Mouse (Mus musculus) frontal cortex, adult 2 months (tissue): ENCODE measurements at regions not wholly inside any gene's neighbourhood (a gene's known extent, or its start where the extent isn't known, plus 50 kb on each side); places are given as distances from the start of the nearest gene placed in this dataset.

ENCODE experiments used
- DNase-seq, 2 experiments: peaks; one replicate each; pipeline ENCODE4 v3.0.0; 2022; ENCODE audit warnings: low spot score in 1 of 2; ENCODE audit errors: extremely low spot score in 1 of 2

DNA sequence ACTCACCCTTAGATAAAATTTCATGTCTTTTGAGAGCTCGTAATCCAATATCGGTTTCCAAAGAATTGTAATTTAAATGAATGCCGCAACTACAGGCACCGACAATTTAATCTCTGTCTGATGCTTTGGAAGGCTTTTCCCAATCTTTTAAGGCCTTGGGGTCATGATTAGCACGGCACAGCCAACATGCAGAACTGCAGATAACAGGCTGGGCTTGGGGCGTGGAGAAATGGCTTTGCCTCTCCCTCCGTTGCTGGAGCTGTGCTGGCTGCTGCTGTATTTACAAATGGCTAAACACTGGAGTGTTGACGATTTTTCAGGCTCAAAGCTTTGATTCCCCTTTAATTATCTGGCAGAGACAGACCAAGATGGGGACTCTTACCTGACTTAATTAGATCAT, 101.3 kb upstream of the Mphosph6 start:
- DNase-seq, result no peak

DNA sequence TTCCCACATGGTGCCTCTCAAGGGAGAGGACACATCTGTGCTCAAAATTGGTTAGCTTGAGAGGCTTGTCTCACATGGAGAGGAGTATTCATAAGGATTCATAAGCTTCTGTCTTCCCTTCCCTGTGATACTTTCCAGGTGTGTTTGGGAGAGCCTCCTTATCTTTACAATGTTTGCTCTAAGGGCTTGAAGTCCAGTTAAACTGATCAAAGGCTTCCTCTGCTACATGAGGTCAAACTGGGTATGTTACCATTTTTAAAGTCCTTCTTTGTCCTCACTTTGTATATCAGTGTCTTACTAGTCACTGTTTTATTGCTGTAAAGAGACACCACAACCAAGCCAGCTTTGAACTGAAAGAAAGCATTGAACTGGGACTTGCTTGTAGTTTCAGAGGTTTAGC, 98.1 kb upstream of the Mphosph6 start:
- DNase-seq, result no peak

DNA sequence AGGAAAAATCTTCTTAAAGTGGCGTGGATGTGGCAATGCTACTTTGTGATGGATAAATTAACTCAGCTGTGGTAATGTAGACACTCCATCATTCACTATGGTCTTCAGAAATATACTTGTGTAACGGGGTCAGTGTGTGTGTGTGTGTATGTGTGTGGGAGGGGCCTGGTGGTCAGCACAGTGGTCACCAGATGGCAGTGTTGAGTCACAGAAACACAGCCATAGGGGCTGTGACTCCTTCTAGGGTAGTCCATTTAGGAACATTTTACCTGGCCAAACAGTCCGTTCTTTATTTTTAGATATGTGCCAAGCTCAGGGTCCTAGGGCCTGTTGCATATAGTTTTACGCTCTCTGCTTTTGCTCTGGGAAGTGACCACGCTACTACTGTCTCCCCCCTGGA, 96.3 kb upstream of the Mphosph6 start:
- peak in 1 of 2 experiments; percentile 35 for DNase-seq

DNA sequence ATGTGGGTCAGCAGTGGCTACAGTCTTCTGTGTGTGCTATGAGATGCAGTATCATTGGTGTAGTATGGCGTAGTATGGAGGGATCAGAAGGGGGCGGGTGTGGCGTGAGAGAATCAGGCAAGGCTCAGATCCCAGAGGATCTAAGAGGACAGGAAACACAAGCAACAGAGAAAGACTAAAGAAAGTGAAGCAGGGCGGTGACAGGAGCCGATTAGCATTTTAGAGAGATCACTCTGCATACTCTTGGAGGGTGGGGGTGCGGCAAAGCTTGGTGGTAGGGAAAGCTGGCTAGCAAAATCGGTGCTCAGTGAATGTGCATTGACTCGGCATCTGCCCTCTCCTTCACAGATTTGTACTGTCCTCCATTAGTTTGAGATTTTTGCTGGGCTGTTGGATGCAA, 93.1 kb upstream of the Mphosph6 start:
- no peak for DNase-seq

DNA sequence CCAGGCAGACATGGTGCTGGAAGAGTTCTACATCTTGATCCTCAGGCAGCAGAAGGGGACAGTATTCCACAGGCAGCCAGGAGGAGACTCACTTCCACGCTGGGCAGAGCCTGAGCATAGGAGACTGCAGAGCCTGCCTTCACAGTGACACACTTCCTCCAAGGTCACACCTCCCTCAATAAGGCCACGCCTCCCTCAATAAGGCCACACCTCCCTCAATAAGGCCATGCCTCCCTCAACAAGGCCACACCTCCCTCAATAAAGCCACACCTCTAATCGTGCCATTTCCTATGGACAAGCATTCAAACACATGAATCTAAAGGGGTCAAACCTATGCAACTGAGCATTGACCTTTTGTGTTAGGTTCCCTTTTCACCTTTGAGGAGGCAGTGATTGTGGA, 88.5 kb upstream of the Mphosph6 start:
- DNase-seq, result no peak

DNA sequence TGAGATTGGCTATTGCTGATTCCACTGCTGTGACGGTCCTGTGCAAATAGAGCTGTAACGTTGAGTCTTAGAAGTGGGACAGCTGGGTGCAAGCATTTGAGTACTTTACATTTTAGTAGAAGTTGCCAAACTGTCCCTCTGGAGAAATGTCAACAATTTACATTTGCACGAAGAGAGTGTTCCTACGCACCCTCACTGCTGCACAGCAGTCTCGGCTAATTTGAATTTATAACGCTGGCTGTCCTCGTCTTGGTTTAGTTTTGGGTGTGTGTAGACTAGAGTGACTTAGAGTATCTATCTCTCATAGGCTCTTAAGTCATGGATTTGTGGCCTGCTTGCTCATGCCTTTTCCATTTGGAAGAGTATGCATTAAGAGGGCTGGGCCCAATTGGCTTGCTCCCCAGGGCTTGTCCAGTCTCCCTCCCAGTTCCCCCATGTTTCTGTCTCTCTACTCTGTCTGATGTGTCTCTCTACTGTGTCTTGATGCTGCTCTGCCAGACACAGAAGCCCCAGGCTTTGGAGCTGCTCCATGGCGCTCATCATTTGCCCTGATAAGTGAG, 79.8 kb upstream of the Mphosph6 start:
- peak in 1 of 2 experiments; percentile 27 for DNase-seq

DNA sequence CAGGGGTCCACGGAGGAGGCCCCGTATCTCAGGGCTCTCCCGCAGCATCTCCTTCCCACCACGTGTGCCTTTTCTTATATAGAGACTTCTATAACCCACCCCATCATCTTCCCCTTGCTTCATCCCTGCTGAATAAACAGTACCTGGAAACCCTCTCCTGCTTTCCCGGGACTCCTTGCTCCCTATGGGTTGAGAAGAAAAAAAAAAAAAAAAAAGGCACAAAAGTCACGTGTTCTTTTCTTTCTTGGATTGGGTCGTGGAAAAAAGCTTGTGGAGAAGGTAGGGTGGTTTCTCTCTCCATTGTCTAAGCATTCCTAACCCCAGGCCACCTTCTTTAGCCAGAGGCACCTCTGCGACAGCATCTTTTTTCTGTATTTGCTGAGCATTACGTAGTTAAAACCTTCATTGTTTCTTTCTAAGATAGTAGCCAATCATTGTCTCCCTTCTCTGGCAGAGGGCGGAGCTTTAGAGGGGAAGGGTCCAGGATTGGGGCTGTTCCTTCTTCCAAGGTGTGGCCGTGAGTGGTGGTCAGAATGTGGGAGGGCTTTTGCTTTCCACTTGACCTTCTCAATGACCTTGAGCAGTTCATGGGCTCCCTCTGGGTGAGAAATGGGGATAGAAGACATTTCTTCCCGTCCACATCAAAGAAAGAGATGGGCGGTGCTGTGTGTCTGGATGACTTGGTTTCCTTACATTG, 78.7 kb upstream of the Mphosph6 start:
- no peak for DNase-seq

DNA sequence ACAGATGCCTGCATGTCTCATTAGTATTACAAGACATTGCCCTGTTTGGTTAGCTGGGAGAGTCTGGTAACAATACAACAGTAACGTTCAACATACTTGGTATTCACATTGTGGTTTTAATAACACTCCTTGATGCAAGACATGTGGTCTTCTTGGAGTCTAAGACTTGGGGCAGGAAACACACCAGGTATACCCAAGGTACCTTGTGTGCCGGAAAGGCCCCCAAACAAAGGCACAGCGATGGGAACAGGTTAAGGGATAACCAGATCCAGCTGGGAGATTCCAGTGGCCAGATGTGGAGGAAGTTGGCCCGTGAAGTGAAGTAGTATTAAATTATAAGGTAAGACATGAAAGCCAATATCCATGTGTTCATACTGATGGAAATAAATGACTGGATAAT, 71.9 kb upstream of the Mphosph6 start:
- DNase-seq, result no peak

DNA sequence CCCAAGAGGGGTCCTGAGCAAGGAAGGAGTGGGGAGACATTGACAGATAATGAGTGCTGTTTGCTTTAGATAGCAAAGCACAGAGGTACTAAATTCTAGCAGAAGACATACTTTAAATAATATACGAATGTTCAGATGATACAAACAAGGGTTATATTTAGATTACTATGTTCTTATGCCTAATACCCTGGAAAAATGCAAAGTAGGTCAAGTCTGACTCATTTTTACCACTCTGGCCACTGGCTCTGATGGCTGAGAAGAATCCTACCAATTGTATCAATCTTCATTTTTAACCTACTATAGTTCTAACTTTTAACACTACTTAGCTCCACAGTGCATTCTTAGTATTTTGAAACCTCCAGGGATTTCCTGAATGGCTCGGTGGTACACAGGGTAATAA, 65.4 kb upstream of the Mphosph6 start:
- no peak for DNase-seq

DNA sequence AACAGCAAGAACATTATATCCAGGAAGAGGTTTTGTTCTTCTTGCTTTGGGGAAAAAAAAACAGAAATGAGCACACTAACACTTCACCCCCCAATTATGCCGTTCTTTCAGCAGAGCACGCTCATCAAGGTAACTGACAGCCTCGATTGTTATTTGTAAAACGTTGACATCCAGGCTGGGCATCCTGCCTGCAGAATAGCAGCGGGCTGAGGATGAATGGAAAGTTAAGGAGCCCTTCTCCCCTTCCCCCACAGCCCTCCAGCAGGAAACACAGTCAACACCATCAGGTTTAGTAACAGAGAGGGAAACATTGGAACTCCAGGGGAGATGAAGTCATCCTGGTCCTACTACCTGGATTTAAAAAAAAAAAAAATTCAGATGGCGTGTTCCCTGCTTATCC, 63.3 kb upstream of the Mphosph6 start:
- DNase-seq, result no peak

DNA sequence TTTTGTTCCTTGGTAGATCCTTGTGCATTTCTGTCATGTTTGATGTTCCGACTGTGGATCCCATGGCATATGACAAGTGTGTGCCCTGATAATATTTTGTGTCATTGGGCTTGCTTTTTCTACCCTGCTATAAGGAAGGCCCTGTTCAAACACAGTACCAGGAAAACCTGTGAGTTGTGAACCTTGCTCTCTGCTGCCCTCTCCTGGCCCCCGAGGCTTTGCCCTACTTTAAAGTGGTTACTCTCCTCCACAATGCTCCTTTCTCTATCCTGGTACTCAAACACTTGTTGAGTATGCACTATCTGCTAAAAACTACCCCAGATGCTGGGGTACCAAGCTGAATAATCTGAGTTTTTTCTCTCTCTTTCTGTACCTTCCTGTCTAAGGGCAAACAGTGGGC, 62.1 kb upstream of the Mphosph6 start:
- DNase-seq, result peak in 1 of 2 experiments; percentile 60

DNA sequence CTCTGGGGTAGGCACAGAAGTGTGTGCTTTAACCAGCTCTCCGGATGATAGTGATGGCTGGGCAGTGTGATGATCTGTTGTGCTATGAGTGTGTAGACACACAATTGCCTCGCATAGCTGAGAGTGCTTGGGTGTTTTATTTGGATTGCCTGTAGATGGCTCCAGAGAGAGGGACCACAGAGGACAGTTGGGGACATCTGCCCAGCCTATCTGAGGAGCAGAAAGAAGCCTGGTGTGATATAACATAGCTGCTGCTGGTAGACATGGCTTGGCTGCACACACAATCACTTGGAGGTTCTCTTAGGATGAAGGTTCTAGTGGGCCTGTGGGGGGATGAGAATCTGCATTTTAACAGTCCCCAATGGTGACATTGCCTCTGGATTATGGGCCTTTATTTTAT, 60.6 kb upstream of the Mphosph6 start:
- DNase-seq, result peak in 1 of 2 experiments; percentile 13

DNA sequence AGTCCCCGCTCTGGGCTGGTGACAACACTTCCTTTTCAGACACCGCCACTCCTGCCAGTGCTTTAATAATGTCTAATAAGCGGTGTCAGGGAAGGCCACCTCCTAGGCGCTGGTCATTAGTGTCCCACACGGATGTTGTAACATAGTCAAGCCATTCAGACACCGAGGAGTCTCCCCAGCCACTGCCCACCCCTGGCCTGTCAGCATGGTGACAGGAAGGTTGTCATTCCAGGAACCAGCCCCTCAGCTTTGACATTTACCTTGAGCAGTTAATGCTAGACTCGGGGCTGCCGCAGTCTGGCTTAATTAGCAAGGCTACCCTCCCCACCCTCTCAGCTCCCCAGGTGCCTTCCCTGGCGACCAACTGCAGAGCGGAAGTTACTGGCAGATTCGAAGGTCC, 58.0 kb upstream of the Mphosph6 start:
- no peak for DNase-seq

DNA sequence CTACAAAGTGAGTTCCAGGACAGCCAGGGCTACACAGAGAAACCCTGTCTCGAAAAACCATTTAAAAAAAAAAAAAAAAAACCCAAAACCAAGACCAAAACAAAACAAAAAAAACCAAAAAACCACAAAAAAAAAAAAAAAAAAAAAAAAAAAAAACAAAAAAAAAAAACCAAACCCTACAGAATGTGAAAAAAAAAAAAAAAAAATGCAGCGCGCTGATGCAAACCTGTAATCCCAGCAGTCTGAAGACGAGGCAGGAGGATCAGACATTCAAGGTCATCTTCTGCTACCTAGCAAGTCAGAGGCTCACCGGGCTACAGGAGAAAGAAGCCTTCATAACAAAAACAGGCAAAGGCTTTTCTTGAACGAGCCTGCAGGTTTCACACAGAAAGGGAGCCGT, 57.4 kb upstream of the Mphosph6 start:
- DNase-seq, result no peak

DNA sequence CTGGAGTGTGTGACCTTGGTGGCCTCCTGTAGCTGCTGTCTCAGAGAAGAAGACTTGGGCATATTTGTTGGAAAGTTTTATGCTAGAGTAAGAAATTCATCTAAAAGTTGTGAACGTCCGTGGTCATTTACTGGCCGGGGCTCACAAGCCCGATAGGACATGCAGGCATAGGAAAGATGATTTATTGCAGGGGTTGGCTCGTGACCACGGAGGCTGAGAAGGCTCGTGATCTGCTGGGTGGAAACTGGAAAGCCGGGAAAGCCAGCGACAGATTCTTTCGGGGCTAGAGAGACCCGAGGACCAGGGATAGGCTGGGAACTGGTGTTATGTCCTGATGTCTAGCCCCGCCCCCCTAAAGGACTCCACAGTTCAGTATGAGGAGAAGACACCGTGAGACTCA, 54.4 kb upstream of the Mphosph6 start:
- no peak for DNase-seq

DNA sequence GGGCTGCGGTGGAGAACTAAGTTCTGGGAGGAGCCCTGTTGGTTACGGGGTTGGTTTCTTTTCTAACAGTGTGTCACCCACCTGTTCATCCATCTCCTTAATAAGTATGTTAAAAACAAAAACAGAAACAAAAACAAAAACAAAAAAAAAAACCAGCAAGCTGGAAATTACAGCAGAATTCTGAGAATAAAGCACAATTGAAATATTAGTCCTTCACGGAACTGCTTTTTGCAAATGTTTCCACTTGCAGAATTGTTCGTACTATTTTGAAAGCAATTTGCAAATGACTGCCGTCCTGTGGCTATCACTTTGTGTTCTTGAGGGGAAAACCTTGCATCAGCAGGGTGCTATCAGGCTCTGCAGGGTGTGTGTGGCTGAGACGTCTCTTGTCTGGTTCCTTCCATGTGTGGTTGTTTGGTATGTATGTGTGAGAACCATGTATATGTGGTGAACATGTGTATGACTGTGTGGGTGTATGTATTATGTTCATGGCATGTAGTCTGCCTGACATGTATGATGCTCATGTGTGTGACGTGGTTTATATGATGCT, 53.3 kb upstream of the Mphosph6 start:
- DNase-seq, result no peak

DNA sequence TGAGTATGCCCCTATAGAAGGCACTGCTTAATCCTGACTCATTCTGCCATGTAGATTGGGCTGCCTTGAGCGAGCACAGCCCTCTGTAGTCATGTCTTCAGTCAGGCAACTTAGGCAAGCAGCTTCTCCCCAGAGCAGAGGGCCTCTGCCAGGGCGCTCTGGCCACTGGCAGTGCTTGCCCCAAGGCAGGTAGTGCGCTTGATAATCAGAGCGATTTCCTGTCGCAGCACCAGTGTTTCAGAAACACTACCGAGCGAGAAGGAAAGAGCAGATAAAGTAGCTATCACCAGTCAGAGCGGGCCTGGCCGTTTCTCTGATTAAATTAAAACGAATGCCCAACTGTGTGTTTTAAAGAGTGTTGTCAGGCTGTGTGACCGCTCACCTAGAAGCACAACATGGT, 52.6 kb upstream of the Mphosph6 start:
- no peak for DNase-seq

DNA sequence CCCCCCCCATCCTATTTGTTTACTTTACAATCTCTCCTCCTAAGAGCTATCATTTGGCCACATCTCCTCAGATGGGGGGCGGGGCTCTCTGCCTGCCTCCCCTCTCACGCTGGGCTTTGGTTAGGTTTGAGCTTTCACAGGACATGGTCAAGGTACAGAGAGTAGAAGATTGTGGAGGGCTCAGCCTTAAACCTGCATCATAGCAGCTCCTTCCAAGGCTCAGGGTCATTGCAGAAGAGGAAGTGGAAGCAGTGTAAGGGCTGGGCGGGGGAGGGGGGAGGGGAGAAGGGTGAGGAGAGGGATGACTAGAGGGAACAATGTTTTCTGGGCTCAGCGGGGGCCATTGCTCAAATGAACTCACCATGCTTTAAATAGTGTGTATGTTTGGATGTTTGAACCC, 51.7 kb upstream of the Mphosph6 start:
- no peak for DNase-seq

DNA sequence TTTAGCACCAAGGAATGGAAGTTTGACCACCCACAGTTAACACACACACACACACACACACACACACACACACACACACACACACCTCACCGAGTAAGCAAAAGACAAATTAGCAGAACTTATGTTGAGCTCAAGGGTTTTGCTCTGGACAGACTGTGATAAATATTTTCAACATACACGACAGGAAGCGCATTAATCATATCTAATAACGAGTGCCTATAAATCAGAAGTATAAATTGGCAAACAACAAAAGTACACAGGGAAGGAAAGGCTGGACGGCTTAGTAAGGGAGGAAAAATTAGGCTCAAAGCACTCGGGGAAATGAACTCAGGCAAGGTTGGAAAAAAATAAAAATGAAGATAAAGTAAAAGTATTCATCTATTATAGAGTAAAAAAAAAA, 50.8 kb upstream of the Mphosph6 start:
- no peak for DNase-seq
